Mouse (Mus musculus) hindbrain, embryonic 14.5 days (tissue): Measurements from ENCODE around the gene Galnt7. TPM values are rescaled to one million over a fixed set of nuclear protein-coding genes. Genes with fewer than 3 reads are reported as not detected.

Experiments
- ATAC-seq: fragments of 200-750 bp; cut with Nextera tagmentation; 2 replicates; pipeline ENCODE4 v1.8.0; 2017; ENCODE audit warnings: moderate number of reproducible peaks, mild to moderate bottlenecking, moderate TSS enrichment, moderate library complexity; ENCODE audit not compliant: low FRiP score
- DNase-seq: peaks from one replicate; pipeline ENCODE4 v3.0.0-alpha.2; 2015; ENCODE audit warnings: low spot score
- H3K27ac ChIP-seq: fragments of 300-500 bp; sonication (generic); 2 replicates; pipeline ENCODE4 v1.5.1; 2014; ENCODE audit warnings: mild to moderate bottlenecking, moderate library complexity
- H3K27me3 ChIP-seq: fragments of 300-500 bp; sonication (generic); 2 replicates; pipeline ENCODE4 v1.6.1; 2014; ENCODE audit warnings: mild to moderate bottlenecking, low read length, mixed read lengths; ENCODE audit not compliant: control insufficient read depth, insufficient read depth
- H3K36me3 ChIP-seq: fragments of 300-500 bp; sonication (generic); replicated peaks from 2 replicates; pipeline ENCODE4 v1.6.1; 2014; ENCODE audit not compliant: control insufficient read depth, insufficient read depth
- H3K4me1 ChIP-seq: fragments of 300-500 bp; sonication (generic); replicated peaks from 2 replicates; pipeline ENCODE4 v1.6.1; 2014; ENCODE audit warnings: antibody characterized with exemption, low read length, mixed read lengths; ENCODE audit not compliant: control insufficient read depth, insufficient read depth
- H3K4me2 ChIP-seq: fragments of 300-500 bp; sonication (generic); replicated peaks from 2 replicates; pipeline ENCODE4 v1.6.1; 2014; ENCODE audit warnings: mild to moderate bottlenecking, moderate library complexity
- H3K4me3 ChIP-seq: fragments of 300-500 bp; sonication (generic); replicated peaks from 2 replicates; pipeline ENCODE4 v1.5.1; 2014; ENCODE audit warnings: mild to moderate bottlenecking, low read length
- H3K9ac ChIP-seq: fragments of 300-500 bp; sonication (generic); 2 replicates; pipeline ENCODE4 v1.6.1; 2014
- H3K9me3 ChIP-seq: fragments of 300-500 bp; sonication (generic); 2 replicates; pipeline ENCODE4 v1.6.1; 2016; ENCODE audit warnings: low read length; ENCODE audit not compliant: control insufficient read depth
- WGBS: fragments of 180-500 bp; shearing (Covaris S2); extraction: QIAGEN DNeasy Blood & Tissue Kit; methylation state at CpG from one replicate; pipeline ENCODE4 v1.1.7; 2014; 5-methylcytosine and 5-hydroxymethylcytosine counted together
- polyA plus RNA-seq: library from polyadenylated mRNA; unstranded; fragments of >200 nt; fragmentation: Nextera tagmentation; extraction: Ambion mirVana; gene quantifications from 2 replicates; pipeline ENCODE4 v1.2.1, GENCODE M21; 2014

Gene Galnt7
- polyA plus RNA-seq, result 14.0 and 14.6 TPM in 2 replicates

DNA sequence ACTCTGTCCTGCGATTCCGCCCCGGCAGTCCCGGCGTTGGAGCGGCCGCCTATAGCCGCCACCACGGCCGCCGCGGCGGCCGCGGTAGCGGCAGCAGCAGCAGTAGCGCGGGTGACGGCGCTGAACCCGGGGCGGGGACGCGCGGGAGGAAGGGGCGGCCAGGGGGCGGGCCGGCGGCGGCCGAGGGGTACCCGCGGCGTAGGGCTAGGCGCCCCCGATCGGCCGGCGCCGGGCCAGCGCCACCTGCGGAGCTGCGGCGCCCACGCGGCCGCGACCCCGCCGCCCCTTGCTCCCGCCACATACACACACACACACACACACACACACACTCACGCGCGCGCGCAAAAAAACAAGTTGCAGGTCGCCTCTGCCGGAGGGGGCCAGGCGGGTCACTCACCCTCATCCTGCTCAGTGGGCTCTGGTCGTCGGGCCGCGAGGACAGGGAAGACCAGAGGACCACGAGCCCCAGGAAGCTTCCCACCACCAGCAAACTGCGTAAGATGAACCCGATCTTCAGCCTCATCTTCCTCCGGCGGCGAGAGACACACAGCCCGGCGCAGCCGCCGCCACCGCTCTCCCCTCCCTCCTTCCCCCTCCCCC is at the start of gene Galnt7:
Galnt7 (minus strand) TSS at position 577 of the 600 bp plus-strand sequence.
- Histone ChIP-seq H3K36me3 (no peaks in the 10 kb centered on the region), H3K9me3 (no peaks in the 10 kb centered on the region), H3K27ac (peak within 1 kb of the TSS; percentile 92), H3K27me3 (no peaks in the 10 kb centered on the region), H3K4me2 (peak within 1 kb of the TSS; percentile 87), H3K4me1 (peaks cover 11% of the 10 kb centered on the region; the same call in 1 of the 2 replicates), H3K4me3 (peak within 1 kb of the TSS; percentile 94), H3K9ac (peak within 1 kb of the TSS; percentile 97)
- DNase-seq, result peak; percentile 65
- ATAC-seq, result peak; percentile 91
- under 1% methylated on average over 36 of the region's 74 CpGs for WGBS

DNA sequence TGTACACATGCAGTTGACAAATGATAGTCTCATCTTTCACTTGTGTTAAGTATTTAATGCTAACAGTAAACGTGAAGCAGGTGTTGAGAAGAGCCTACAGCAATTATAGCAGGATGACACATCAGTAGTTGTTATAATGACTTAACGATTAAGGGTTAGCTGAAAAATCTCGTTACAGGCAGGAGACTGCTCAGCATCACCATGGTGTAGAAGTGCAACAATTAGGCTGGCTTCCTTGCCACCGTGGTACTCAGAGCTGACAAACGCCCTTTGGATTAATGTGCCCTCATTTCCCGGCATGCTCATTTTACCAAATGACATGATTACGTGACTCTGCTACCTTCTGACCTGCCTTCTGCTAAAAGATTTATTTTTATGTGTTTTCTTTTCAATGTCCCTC is 35.8 kb upstream of the Galnt7 start:
- H3K9ac ChIP-seq, result no peak overlapping the region
- 51% methylated on average over 7 of the region's 7 CpGs for WGBS
- no peaks in the 10 kb centered on the region for H3K27me3 ChIP-seq
- no peaks in the 10 kb centered on the region for H3K36me3 ChIP-seq
- H3K27ac ChIP-seq, result no peak overlapping the region
- ATAC-seq, result no peak
- H3K4me3 ChIP-seq, result no peak overlapping the region
- 0 out of 2 replicates have a peak, but pooled peaks cover 6% of the 10 kb centered on the region for H3K4me1 ChIP-seq
- no peaks in the 10 kb centered on the region for H3K9me3 ChIP-seq
- H3K4me2 ChIP-seq, result no peak overlapping the region
- no peak for DNase-seq

DNA sequence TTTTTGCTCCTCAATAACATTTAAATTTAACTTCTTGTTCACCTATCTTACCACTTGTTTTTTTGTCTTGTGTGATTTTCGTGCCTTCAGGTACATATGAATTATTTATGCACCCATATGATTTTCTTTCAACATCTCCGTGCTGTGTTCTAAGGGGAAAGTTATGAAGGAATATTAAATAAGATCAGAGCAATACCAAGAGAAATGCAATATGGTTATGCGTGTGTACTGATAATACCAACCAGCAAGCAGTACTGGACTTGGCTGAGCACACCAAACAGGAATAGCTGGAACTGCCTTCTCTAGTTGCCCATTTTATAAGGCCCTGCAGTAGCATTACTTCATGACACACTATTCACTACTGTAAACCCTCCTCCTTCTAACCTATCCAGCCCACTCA is 33.0 kb upstream of the Galnt7 start:
- no peak overlapping the region for H3K4me2 ChIP-seq
- H3K36me3 ChIP-seq, result no peaks in the 10 kb centered on the region
- no peak overlapping the region for H3K27ac ChIP-seq
- no peak overlapping the region for H3K4me3 ChIP-seq
- DNase-seq (no peak), ATAC-seq (no peak)
- H3K4me1 ChIP-seq, result 0 out of 2 replicates have a peak, but pooled peaks cover 6% of the 10 kb centered on the region
- no peak overlapping the region for H3K9ac ChIP-seq
- 81% methylated on average over 3 of the region's 3 CpGs for WGBS
- H3K9me3 ChIP-seq, result no peaks in the 10 kb centered on the region
- H3K27me3 ChIP-seq, result no peaks in the 10 kb centered on the region

DNA sequence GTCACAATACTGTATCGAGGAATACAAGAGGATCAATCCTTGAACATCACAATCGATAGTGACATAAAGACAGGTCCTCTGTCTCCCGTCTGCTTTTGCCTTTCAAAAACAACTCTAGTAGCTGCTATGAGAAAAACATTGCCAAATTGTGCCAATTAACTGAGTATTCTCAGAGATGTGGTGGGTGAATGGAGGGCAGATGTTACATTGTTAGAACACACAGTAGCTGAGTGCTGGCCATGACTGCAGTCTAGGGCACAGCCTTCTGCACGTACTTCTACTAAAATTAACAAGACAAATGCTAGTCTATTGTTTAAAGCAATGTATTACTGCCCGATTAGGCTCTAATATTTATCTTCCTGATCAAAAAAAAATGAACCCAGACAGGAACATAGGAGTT is 27.2 kb upstream of the Galnt7 start:
- no peak for DNase-seq
- no peak for ATAC-seq
- H3K27me3 ChIP-seq, result no peaks in the 10 kb centered on the region
- H3K9ac ChIP-seq, result no peak overlapping the region
- no peak overlapping the region for H3K4me3 ChIP-seq
- H3K27ac ChIP-seq, result 0 out of 2 replicates have a peak overlapping the region, but pooled peaks have one; percentile 9
- no peaks in the 10 kb centered on the region for H3K36me3 ChIP-seq
- H3K9me3 ChIP-seq, result no peaks in the 10 kb centered on the region
- no peaks in the 10 kb centered on the region for H3K4me1 ChIP-seq
- no peak overlapping the region for H3K4me2 ChIP-seq
- WGBS, result 68% methylated on average over 5 of the region's 5 CpGs

DNA sequence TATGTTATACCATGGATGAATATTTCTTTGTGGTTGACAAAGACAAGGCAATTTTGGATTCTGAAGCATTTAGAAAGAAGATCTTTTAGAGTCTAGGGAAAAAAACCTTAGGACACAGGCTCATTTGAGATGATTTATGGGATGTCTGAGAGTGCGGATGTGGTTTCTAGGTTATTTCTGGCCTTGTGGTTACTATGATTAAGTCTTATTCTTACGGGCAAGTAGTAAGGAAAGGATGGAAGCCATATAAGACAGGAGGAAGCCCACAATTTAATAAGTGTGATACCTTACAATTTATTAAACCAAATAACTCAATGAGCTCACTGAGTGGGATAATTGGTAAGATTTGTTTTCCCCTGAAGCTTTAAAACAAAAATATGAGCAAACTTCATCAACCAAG is 11.3 kb upstream of the Galnt7 start:
- H3K4me1 ChIP-seq, result no peaks in the 10 kb centered on the region
- 93% methylated on average over 2 of the region's 2 CpGs for WGBS
- ATAC-seq (no peak), DNase-seq (no peak)
- H3K27me3 ChIP-seq, result no peaks in the 10 kb centered on the region
- H3K36me3 ChIP-seq, result no peaks in the 10 kb centered on the region
- no peak overlapping the region for H3K4me3 ChIP-seq
- no peak overlapping the region for H3K4me2 ChIP-seq
- H3K9me3 ChIP-seq, result no peaks in the 10 kb centered on the region
- no peak overlapping the region for H3K9ac ChIP-seq
- no peak overlapping the region for H3K27ac ChIP-seq

DNA sequence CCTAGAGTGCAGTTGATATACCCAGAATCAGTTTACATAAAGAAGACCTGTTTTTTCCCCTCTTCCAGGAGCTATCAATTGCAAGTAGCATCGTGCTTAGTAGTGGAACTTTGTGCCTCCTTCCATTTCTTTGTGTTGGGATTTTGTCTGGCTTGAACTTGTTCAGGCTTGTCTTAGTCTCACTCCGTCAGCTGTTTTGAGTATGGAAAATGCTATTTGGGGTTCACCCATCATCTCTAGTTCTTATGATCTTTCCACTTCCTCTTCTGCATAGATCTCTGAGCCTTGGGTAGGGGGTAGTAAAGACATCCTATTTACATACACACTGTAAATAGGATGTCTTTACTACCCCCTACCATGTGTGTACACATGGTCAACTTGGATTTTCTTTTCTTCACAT is 7.2 kb upstream of the Galnt7 start:
- H3K4me1 ChIP-seq, result no peaks in the 10 kb centered on the region
- no peaks in the 10 kb centered on the region for H3K36me3 ChIP-seq
- DNase-seq, result no peak
- H3K27ac ChIP-seq, result no peak overlapping the region
- no peak overlapping the region for H3K4me2 ChIP-seq
- no peak overlapping the region for H3K4me3 ChIP-seq
- WGBS, result 91% methylated on average over 2 of the region's 2 CpGs
- no peak for ATAC-seq
- no peaks in the 10 kb centered on the region for H3K27me3 ChIP-seq
- no peaks in the 10 kb centered on the region for H3K9me3 ChIP-seq
- no peak overlapping the region for H3K9ac ChIP-seq

DNA sequence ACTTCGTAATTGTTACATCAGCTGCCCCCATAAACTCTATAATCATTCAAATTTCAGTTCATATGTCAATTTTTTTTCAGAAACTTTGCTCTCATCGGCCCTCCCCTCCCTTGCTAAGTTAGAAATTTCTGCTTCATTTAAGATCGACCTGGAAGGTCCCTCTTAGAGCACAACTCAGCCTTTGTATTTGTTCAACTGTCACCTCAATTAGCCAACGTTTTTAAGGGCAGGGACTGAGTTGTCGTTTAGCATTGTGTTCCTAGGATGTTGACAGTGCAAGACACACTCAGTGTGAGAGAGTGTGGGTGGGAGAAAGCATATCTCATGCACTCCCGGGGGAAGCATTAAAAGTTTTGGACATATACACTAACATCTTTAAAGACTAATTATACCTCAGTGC is 3.6 kb upstream of the Galnt7 start:
- no peak overlapping the region for H3K4me3 ChIP-seq
- 36% methylated on average over 6 of the region's 6 CpGs for whole genome bisulfite sequencing
- ATAC-seq (no peak), DNase-seq (no peak)
- peaks cover 5% of the 10 kb centered on the region; the same call in 1 of the 2 replicates for H3K4me1 ChIP-seq
- no peak overlapping the region for H3K27ac ChIP-seq
- H3K9me3 ChIP-seq, result no peaks in the 10 kb centered on the region
- H3K4me2 ChIP-seq, result no peak overlapping the region
- H3K36me3 ChIP-seq, result no peaks in the 10 kb centered on the region
- no peak overlapping the region for H3K9ac ChIP-seq
- H3K27me3 ChIP-seq, result no peaks in the 10 kb centered on the region

DNA sequence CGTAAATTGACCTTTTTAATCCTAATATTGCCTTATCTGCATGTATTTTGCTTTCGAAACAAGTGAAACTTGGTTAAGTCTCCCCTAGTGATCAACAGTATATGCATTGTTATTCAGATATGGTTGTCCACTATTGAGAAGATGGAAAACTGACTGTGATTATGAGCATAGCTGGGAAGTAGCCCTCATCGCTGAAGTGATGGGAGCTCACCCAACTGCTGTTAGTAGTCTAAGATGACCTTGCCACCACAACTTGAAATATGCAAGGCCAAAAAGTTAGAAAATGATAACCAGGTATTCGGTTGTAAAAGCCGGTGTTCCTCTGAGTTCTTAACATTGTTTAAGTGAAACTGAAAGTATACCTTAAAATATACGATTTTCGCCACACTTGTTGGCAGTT is 1.3 kb upstream of the Galnt7 start:
- Histone ChIP-seq H3K4me3 (no peak overlapping the region), H3K36me3 (no peaks in the 10 kb centered on the region), H3K27me3 (no peaks in the 10 kb centered on the region), H3K4me1 (peaks cover 11% of the 10 kb centered on the region; the same call in 1 of the 2 replicates), H3K4me2 (no peak overlapping the region), H3K9ac (no peak overlapping the region), H3K27ac (no peak overlapping the region), H3K9me3 (no peaks in the 10 kb centered on the region)
- WGBS, result 89% methylated on average over 7 of the region's 7 CpGs
- ATAC-seq (no peak), DNase-seq (no peak)

DNA sequence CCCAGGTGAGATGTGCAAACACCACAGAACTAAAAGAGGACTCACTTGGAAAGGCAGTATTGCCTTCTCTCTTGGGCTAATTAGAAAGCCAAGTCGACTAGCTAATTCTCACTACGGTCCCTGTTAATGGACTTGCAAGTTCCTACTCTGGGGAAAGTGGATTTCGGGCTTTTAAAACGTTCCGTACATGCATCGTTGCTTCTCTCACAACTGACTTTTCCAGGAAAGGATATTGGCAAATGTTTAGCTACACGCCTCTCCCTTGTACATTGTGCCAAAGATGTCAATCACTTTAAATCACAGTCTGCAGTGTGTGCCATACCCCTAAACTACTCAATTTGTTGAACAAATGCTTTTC is 915 bp upstream of the Galnt7 start:
- peak overlapping the region; percentile 94 for H3K4me3 ChIP-seq
- WGBS, result 15% methylated on average over 7 of the region's 7 CpGs
- no peak overlapping the region for H3K9ac ChIP-seq
- H3K27me3 ChIP-seq, result no peaks in the 10 kb centered on the region
- H3K4me1 ChIP-seq, result peaks cover 11% of the 10 kb centered on the region; the same call in 1 of the 2 replicates
- no peaks in the 10 kb centered on the region for H3K36me3 ChIP-seq
- 0 out of 2 replicates have a peak overlapping the region, but pooled peaks have one; percentile 92 for H3K27ac ChIP-seq
- H3K9me3 ChIP-seq, result no peaks in the 10 kb centered on the region
- H3K4me2 ChIP-seq, result peak overlapping the region; percentile 87
- ATAC-seq (no peak), DNase-seq (peak; percentile 37)
